Mouse (Mus musculus) heart, adult 18-20 months (tissue): ENCODE data around the gene Olfr668. TPM values are rescaled to one million over a fixed set of nuclear protein-coding genes. Genes with fewer than 3 reads are reported as not detected.
"Not testable (repeated sequence)": the region's sequence is repeated elsewhere in the genome, so short reads cannot be mapped to it uniquely, and the experiment has no call there.

Source experiments
- DNase-seq, 2 experiments: peaks; one replicate each; pipeline ENCODE4 v3.0.0; 2021 to 2022; ENCODE audit warnings: mixed read lengths in 1 of 2
- long read RNA-seq, 2 experiments: library from polyadenylated mRNA; stranded (forward); transcript quantifications; one replicate each; pipeline ENCODE4 v2.0.0; 2021
- total RNA-seq, 2 experiments: library from RNA; stranded (reverse); gene quantifications; 2 replicates each; pipeline ENCODE4 v1.2.3; 2021

The Olfr668 gene
- total RNA-seq, result not detected
- long read RNA-seq, experiment 1, result 0 reads
- long read RNA-seq, experiment 2, result 0 reads

- no peak for DNase-seq
These were observed at the start of gene Olfr668 for GRCm38 (mm10) chr7:104927957-104928356. Gene Olfr668 (minus strand): TSS chr7:104928057.

GRCm38 (mm10) chr7:104972507-104972906 lies 44.6 kb upstream of the Olfr668 start:
- not testable (repeated sequence) for DNase-seq

DNA sequence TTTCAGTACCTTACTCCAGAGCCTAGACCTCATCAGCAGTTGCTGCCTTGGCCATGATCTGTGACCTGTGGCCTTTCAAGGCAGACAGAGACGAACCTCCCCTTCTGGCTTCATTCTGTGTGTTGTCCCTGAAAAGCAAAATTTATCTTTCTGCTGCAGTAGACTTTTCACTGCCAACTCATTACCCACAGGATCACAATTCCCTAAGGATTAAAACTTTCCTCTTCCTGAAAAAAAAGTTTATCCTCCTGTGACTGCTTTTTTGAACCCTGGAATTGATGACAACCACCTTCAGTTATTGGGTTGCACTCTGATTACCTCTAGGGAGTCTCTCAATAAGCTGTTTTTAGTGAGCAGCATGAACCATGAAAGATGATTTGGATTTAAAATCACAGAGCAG lies 34.7 kb upstream of the Olfr668 start, which contains the start of gene Olfr670:
Olfr670 (minus strand) TSS at position 101 of the 400 bp plus-strand sequence.
- no peak for DNase-seq

- not testable (repeated sequence) for DNase-seq
These were observed 22.4 kb upstream of the Olfr668 start for GRCm38 (mm10) chr7:104950234-104950633.

DNA sequence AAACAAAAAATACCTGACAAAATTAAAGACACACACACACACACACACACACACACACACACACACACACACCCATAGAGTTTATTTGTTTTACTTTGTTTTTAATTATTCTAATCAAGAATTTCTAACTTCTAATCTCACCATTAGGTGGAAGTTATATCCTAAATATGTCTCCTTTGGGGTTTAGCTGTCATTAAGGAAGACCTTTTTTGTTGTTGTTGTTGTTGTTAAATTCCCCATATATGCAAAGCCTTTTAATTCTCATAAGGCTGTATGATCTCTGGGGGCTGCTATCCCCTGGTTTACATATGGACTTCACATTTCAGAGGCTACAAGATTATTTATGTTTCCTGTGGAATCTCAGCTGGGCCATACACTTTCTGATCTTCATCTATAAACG lies 6.1 kb upstream of the Olfr668 start, which contains the start of gene Olfr669:
Olfr669 (plus strand) TSS at position 301 of the 400 bp plus-strand sequence.
- no peak for DNase-seq

DNA sequence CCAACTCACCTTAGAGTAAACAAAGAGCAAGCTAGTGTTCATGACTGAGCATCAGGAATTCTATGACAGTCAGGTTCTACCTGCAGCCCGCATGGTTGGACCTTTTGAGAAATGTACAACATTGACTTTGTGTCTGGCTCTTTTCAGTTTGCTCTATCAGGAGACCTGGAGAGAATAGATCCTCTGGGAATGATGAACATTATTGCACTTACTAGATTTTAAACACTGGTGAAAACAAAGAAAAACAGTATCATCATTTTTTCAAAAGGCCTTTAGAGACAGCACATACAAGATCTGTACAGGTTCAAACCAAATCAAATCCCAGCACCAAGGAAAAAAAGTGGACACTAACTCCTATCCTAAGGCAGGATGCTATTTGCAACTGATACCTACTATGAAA lies 6.5 kb downstream of the Olfr668 start, which contains the start of gene Olfr667:
Olfr667 (minus strand) TSS at position 101 of the 400 bp plus-strand sequence.
- no peak for DNase-seq

- DNase-seq, result no peak
These were observed 32.0 kb downstream of the Olfr668 start, which contains the start of gene Olfr666 for GRCm38 (mm10) chr7:104895852-104896251. Gene Olfr666 (minus strand): TSS chr7:104895952.

DNA sequence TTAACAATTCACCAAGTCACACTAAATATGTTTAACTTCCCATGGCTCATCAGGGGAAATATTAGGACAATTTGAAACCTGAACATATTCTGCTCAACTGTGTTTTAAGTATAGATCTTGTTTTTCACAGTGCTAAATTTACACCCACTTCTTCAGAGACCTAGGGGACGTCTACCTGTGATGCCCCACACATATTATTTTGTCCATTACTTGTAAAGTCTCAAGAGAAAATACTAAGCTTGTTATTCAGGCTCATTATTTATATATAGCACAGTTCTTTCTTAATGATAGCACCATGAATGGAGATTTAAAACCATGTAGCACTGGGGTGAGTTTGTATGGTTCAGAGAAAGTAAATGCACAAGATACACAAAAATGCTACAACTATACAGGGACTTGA lies 50.1 kb downstream of the Olfr668 start, which contains the start of gene Olfr665:
Olfr665 (plus strand) TSS at position 301 of the 400 bp plus-strand sequence.
- DNase-seq, result no peak

Other genes starting within 250 kb of the Olfr668 start
- gene Olfr661, start 241.6 kb downstream of the Olfr668 start, total RNA-seq, result not detected
- not detected for gene Usp17le, start 150.6 kb downstream of the Olfr668 start, total RNA-seq
- gene Usp17lb, start 85.5 kb downstream of the Olfr668 start, total RNA-seq, result not detected
- gene Usp17la, start 71.0 kb downstream of the Olfr668 start, total RNA-seq, result not detected
- gene Olfr665, start 50.0 kb downstream of the Olfr668 start, total RNA-seq, result not detected
- not detected for gene Olfr666, start 32.1 kb downstream of the Olfr668 start, total RNA-seq
- gene Olfr667, start 6.6 kb downstream of the Olfr668 start, total RNA-seq, result not detected
- not detected for gene Olfr669, start 6.2 kb upstream of the Olfr668 start, total RNA-seq
- not detected for gene Olfr670, start 34.6 kb upstream of the Olfr668 start, total RNA-seq
- gene Olfr671, start 51.1 kb upstream of the Olfr668 start, total RNA-seq, result not detected
- not detected for gene Olfr672, start 74.0 kb upstream of the Olfr668 start, total RNA-seq
- not detected for gene Olfr675, start 100.4 kb upstream of the Olfr668 start, total RNA-seq
- gene Olfr676, start 104.6 kb upstream of the Olfr668 start, total RNA-seq, result not detected
- not detected for gene Olfr677, start 123.3 kb upstream of the Olfr668 start, total RNA-seq
- gene Olfr678, start 136.4 kb upstream of the Olfr668 start, total RNA-seq, result not detected
- not detected for gene Olfr679, start 153.1 kb upstream of the Olfr668 start, total RNA-seq
- not detected for gene Olfr680-ps1, start 164.8 kb upstream of the Olfr668 start, total RNA-seq
- gene Olfr681, start 188.8 kb upstream of the Olfr668 start, total RNA-seq, result not detected
- not detected for gene Olfr683, start 219.0 kb upstream of the Olfr668 start, total RNA-seq
- not detected for gene Olfr684, start 235.6 kb upstream of the Olfr668 start, total RNA-seq